Mouse (Mus musculus): ENCODE measurements around the gene Ino80d. TPM values are rescaled to one million over a fixed set of nuclear protein-coding genes. Genes with fewer than 3 reads are reported as not detected.

The Ino80d gene
- polyA plus RNA-seq, 1 experiment from 2014 or later: 5.7 TPM

DNA sequence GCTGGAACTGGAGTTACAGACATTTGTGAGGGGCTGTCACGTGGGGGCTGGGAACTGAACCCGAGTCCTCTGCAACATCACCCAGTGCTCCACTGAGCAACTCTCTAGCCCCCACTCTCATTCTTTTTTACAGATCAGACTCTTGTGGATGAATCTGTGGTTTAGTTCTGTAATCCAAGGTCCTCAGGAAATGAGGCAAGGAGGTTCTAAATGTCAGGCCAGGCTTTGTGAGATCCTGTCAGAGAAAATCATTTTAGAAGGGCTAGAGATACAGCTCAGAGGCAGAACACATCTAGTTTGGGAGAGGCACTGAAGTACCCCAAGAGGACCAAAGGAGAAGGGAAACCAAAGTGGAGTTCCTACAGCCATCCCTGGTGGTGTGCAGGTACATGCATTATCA, 16.4 kb upstream of the Ino80d start:
- WGBS: 87% methylated on average over 2 of the region's 2 CpGs
- no peak for TF ChIP-seq CTCF (IDR thresholded peaks at IDR 0.05; ENCODE audit: low read depth)
- Histone ChIP-seq H3K27ac (ENCODE audit: low read depth, low read length) (no peak overlapping the region), H3K4me2 (replicated peaks; ENCODE audit: low read depth) (no peak overlapping the region), H3K4me1 (replicated peaks; ENCODE audit: control insufficient read depth, insufficient read depth, low read length) (no peaks in the 10 kb centered on the region; the same call in 1 of the 2 replicates), H3K9ac (ENCODE audit: low read depth, low read length) (no peak overlapping the region), H3K27me3 (replicated peaks; ENCODE audit: control insufficient read depth, insufficient read depth, low read length) (no peaks in the 10 kb centered on the region), H3K9me3 (ENCODE audit: control insufficient read depth) (no peaks in the 10 kb centered on the region), H3K36me3 (ENCODE audit: control insufficient read depth, insufficient read depth) (no peaks in the 10 kb centered on the region), H3K4me3 (ENCODE audit: low read depth, low read length) (no peak overlapping the region)
- no peak for ATAC-seq

DNA sequence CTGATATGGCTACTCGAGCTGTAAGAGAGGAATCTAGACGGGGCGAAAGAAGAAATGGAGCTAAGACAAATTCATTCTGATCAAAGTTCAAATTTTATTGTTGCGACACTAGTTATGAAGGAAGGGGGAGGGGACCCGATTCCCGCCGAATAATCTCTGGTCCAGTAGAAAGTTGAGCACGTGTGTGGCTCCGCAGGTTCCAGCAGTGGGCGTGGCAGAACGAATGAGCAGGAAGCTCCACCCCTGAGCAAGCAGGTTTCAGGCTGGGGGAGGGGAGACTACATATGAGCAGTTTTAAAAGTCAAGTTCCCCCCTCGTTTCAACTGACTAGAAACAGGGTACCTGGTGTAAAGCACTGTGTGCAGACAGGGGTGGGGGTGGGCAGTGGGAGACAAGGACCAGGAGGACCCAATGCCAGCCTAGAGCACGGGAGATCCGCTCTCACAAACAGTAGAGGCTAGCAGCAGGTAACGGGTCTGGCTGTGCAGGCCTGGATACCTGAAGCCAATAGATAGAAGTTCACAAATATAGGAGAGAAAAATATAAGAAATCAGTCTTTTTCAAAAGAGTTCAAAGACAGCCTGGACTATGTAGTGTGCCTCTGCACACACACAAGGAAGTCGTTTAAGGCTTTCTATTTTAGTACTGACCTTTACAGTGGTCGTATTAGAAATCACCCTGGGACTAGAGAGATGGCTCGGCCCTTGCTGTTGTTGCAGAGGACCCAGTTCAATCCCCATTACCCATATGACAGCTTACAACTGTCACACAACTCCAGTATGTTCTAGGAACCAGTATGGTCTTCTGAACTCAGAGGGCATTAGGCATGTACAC, 15.6 kb upstream of the Ino80d start:
- H3K9ac ChIP-seq (ENCODE audit: low read depth, low read length): 0 out of 2 replicates have a peak overlapping the region, but pooled peaks have one; percentile 11

DNA sequence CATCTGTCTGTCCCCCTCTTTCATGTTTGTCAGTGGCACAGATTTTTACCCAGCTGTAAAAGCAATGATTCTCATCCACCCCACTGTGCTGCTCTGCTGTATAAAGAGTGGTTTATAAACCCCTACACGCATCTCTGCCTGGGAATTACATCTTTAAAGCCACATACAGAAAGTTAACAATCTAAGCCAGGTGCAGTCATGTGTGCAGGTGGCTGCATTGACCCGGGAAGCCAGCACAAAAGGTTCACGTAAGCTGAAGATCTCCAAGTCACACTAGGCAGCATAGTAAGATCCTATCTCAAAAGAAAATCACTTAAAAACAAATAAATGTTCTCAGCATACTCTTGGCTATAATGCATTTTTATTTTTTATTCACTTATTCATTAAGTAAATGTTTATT, 14.8 kb upstream of the Ino80d start:
- Histone ChIP-seq H3K36me3 (ENCODE audit: control insufficient read depth, insufficient read depth) (no peaks in the 10 kb centered on the region), H3K27ac (ENCODE audit: low read depth, low read length) (peak overlapping the region; percentile 9; the same call in 1 of the 2 replicates), H3K4me3 (ENCODE audit: low read depth, low read length) (no peak overlapping the region), H3K9me3 (ENCODE audit: control insufficient read depth) (no peaks in the 10 kb centered on the region), H3K27me3 (replicated peaks; ENCODE audit: control insufficient read depth, insufficient read depth, low read length) (no peaks in the 10 kb centered on the region), H3K4me2 (replicated peaks; ENCODE audit: low read depth) (peak overlapping the region; percentile 64), H3K9ac (ENCODE audit: low read depth, low read length) (no peak overlapping the region; the same call in 1 of the 2 replicates), H3K4me1 (replicated peaks; ENCODE audit: control insufficient read depth, insufficient read depth, low read length) (no peaks in the 10 kb centered on the region; the same call in 1 of the 2 replicates)
- no peak for TF ChIP-seq CTCF (IDR thresholded peaks at IDR 0.05; ENCODE audit: low read depth)
- WGBS: 28% methylated on average over 3 of the region's 3 CpGs
- ATAC-seq: peak; percentile 64

More for the DNA sequence above, 15.6 kb upstream of the Ino80d start:
- ATAC-seq: peak; percentile 65
- peak overlapping the region; percentile 24 for H3K4me3 ChIP-seq (ENCODE audit: low read depth, low read length)
- H3K4me1 ChIP-seq (replicated peaks; ENCODE audit: control insufficient read depth, insufficient read depth, low read length): no peaks in the 10 kb centered on the region; the same call in 1 of the 2 replicates
- H3K27me3 ChIP-seq (replicated peaks; ENCODE audit: control insufficient read depth, insufficient read depth, low read length): no peaks in the 10 kb centered on the region
- peak overlapping the region; percentile 64 for H3K4me2 ChIP-seq (replicated peaks; ENCODE audit: low read depth)
- TF ChIP-seq CTCF (IDR thresholded peaks at IDR 0.05; ENCODE audit: low read depth): no peak
- H3K27ac ChIP-seq (ENCODE audit: low read depth, low read length): peak overlapping the region; percentile 57; the same call in 1 of the 2 replicates
- no peaks in the 10 kb centered on the region for H3K36me3 ChIP-seq (ENCODE audit: control insufficient read depth, insufficient read depth)
- 7% methylated on average over 18 of the region's 18 CpGs for WGBS
- no peaks in the 10 kb centered on the region for H3K9me3 ChIP-seq (ENCODE audit: control insufficient read depth)

DNA sequence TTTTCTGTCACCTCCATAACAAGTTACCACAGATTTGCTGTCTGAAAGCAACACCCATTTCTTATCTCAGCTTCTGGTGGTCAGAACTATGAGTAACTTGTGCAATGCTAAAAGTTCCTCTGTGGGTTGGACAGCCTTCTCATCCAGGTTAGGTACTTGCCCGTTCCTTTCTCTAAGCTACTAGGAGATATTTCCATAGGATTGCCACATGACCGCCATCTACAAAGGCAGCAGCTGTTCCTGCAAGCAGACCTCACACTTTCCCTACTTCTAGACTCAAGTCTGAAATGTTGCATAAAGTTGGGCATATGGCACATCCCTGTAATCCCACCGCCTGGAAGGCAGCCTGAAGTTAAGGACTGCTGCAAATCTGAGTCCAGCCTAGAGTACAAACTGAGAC, 11.7 kb upstream of the Ino80d start:
- no peaks in the 10 kb centered on the region; the same call in 1 of the 2 replicates for H3K4me1 ChIP-seq (replicated peaks; ENCODE audit: control insufficient read depth, insufficient read depth, low read length)
- peaks cover 15% of the 10 kb centered on the region for H3K36me3 ChIP-seq (ENCODE audit: control insufficient read depth, insufficient read depth)
- no peak overlapping the region for H3K27ac ChIP-seq (ENCODE audit: low read depth, low read length)
- H3K4me3 ChIP-seq (ENCODE audit: low read depth, low read length): no peak overlapping the region
- no peaks in the 10 kb centered on the region for H3K9me3 ChIP-seq (ENCODE audit: control insufficient read depth)
- TF ChIP-seq CTCF (IDR thresholded peaks at IDR 0.05; ENCODE audit: low read depth): no peak
- WGBS: 70% methylated on average over 3 of the region's 3 CpGs
- no peak overlapping the region for H3K9ac ChIP-seq (ENCODE audit: low read depth, low read length)
- no peak for ATAC-seq
- H3K4me2 ChIP-seq (replicated peaks; ENCODE audit: low read depth): no peak overlapping the region
- no peaks in the 10 kb centered on the region for H3K27me3 ChIP-seq (replicated peaks; ENCODE audit: control insufficient read depth, insufficient read depth, low read length)

DNA sequence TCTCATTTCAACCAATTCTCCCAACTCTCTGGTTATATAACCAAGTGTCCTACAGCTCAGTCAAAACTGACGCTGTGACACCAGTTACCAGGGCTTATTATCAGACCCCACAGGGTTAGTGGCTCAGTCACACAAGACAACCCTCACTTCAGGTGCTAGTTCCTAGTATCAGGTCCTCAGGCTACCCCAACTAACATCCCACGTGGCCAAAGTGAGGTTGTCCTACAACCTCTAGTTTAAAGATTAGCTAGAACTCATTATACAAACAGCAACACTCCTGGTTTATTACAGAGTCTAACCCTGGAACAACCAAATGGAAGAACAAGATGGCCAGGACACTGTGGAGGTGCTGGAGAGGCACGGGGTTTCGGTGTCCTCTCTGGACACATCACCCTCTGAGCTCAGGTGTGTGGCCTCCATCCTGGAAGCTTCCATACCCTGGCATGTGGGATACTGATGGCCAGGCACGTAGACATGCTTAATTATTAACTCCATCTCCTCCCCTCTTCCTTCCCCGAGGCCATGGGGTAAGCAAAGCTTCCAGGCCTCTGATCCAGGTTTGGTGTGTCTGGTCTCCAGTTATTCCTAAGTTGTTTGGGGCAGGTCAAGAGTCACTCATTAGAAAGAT, 9.5 kb upstream of the Ino80d start:
- WGBS: 39% methylated on average over 6 of the region's 6 CpGs
- Histone ChIP-seq H3K27ac (ENCODE audit: low read depth, low read length) (no peak overlapping the region), H3K4me1 (replicated peaks; ENCODE audit: control insufficient read depth, insufficient read depth, low read length) (no peaks in the 10 kb centered on the region; the same call in 1 of the 2 replicates), H3K4me2 (replicated peaks; ENCODE audit: low read depth) (0 out of 2 replicates have a peak overlapping the region, but pooled peaks have one; percentile 21), H3K9ac (ENCODE audit: low read depth, low read length) (no peak overlapping the region), H3K36me3 (ENCODE audit: control insufficient read depth, insufficient read depth) (peaks cover 35% of the 10 kb centered on the region), H3K9me3 (ENCODE audit: control insufficient read depth) (no peaks in the 10 kb centered on the region), H3K4me3 (ENCODE audit: low read depth, low read length) (no peak overlapping the region), H3K27me3 (replicated peaks; ENCODE audit: control insufficient read depth, insufficient read depth, low read length) (no peaks in the 10 kb centered on the region)
- TF ChIP-seq CTCF (IDR thresholded peaks at IDR 0.05; ENCODE audit: low read depth): no peak
- ATAC-seq: peak; percentile 60

GRCm38 (mm10) chr1:63122005-63122404, 7.5 kb upstream of the Ino80d start:
- no peak overlapping the region for H3K4me3 ChIP-seq (ENCODE audit: low read depth, low read length)
- WGBS: 83% methylated on average over 6 of the region's 6 CpGs
- H3K36me3 ChIP-seq (ENCODE audit: control insufficient read depth, insufficient read depth): peaks cover 48% of the 10 kb centered on the region
- H3K9me3 ChIP-seq (ENCODE audit: control insufficient read depth): no peaks in the 10 kb centered on the region
- no peak for TF ChIP-seq CTCF (IDR thresholded peaks at IDR 0.05; ENCODE audit: low read depth)
- no peak overlapping the region for H3K4me2 ChIP-seq (replicated peaks; ENCODE audit: low read depth)
- H3K9ac ChIP-seq (ENCODE audit: low read depth, low read length): no peak overlapping the region
- H3K27me3 ChIP-seq (replicated peaks; ENCODE audit: control insufficient read depth, insufficient read depth, low read length): no peaks in the 10 kb centered on the region
- no peaks in the 10 kb centered on the region for H3K4me1 ChIP-seq (replicated peaks; ENCODE audit: control insufficient read depth, insufficient read depth, low read length)
- no peak overlapping the region for H3K27ac ChIP-seq (ENCODE audit: low read depth, low read length)
- no peak for ATAC-seq
